Mouse (Mus musculus): ENCODE measurements at regions not wholly inside any gene's neighbourhood (a gene's known extent, or its start where the extent isn't known, plus 50 kb on each side); places are given as distances from the start of the nearest gene placed in this dataset.

DNA sequence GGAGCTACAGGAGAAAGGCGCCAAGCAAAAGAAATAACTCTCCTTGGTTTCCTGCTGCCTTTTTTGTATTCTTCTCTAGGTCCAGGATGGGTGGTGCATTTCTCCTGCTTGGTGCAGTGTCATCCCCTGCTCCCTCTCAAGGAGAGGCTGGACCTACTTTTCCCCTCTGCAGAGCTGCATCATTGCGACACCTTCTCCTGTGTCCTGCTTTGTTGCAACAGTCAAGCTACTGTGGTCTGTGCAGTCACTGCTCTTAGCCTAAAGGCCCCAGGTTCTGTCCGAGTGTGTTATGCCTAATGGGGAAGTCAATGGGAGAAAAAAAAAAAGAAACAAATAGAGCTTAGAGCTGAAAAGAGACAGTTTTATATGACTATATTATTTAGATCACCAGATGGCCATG lies 144.4 kb upstream of the Thumpd2 start:
- TF ChIP-seq CTCF (IDR thresholded peaks at IDR 0.05; ENCODE audit: low read depth, low read length) (no peak), POLR2AphosphoS5 (IDR thresholded peaks at IDR 0.05; ENCODE audit: insufficient replicate concordance, low read depth, low read length) (no peak), GATA1 (IDR thresholded peaks at IDR 0.05; ENCODE audit: borderline replicate concordance, low read length) (no peak), TAL1 (conservative IDR thresholded peaks at IDR 0.05; ENCODE audit: low read depth, low read length) (no peak)
